Mouse (Mus musculus): ENCODE measurements around the gene Fam168a.
"Not testable (repeated sequence)": the region's sequence is repeated elsewhere in the genome, so short reads cannot be mapped to it uniquely, and the experiment has no call there.

The Fam168a gene

GRCm38 (mm10) chr7:100693199-100693598, 13.2 kb upstream of the Fam168a start:
- in situ Hi-C loops (cut with MboI; ENCODE audit: low pct_unique_long_range_greater_than_20kb in 1 of 2, low sequenced_read_pairs in 2 of 2, unreplicated experiment in 1 of 2), result no loop called here

- in situ Hi-C loops (cut with MboI; ENCODE audit: low pct_unique_long_range_greater_than_20kb in 1 of 2, low sequenced_read_pairs in 2 of 2, unreplicated experiment in 1 of 2), result no loop called here
These were observed 6.4 kb upstream of the Fam168a start for GRCm38 (mm10) chr7:100699771-100700770.

- in situ Hi-C loops (cut with MboI; ENCODE audit: low pct_unique_long_range_greater_than_20kb in 1 of 2, low sequenced_read_pairs in 2 of 2, unreplicated experiment in 1 of 2), result no loop called here
These were observed 547 bp downstream of the Fam168a start for GRCm38 (mm10) chr7:100706883-100707480.

- in situ Hi-C loops (cut with MboI; ENCODE audit: low pct_unique_long_range_greater_than_20kb in 1 of 2, low sequenced_read_pairs in 2 of 2, unreplicated experiment in 1 of 2), result no loop called here
These were observed 12.3 kb downstream of the Fam168a start for GRCm38 (mm10) chr7:100718741-100719140.

GRCm38 (mm10) chr7:100722268-100722667, 15.8 kb downstream of the Fam168a start:
- in situ Hi-C loops (cut with MboI; ENCODE audit: low pct_unique_long_range_greater_than_20kb in 1 of 2, low sequenced_read_pairs in 2 of 2, unreplicated experiment in 1 of 2), result no loop called here

- in situ Hi-C loops (cut with MboI; ENCODE audit: low pct_unique_long_range_greater_than_20kb in 1 of 2, low sequenced_read_pairs in 2 of 2, unreplicated experiment in 1 of 2), result no loop called here
These were observed 17.2 kb downstream of the Fam168a start for GRCm38 (mm10) chr7:100723453-100724294.

GRCm38 (mm10) chr7:100727538-100728085, 21.2 kb downstream of the Fam168a start:
- in situ Hi-C loops (cut with MboI; ENCODE audit: low pct_unique_long_range_greater_than_20kb in 1 of 2, low sequenced_read_pairs in 2 of 2, unreplicated experiment in 1 of 2), result no loop called here

- in situ Hi-C loops (cut with MboI; ENCODE audit: low pct_unique_long_range_greater_than_20kb in 1 of 2, low sequenced_read_pairs in 2 of 2, unreplicated experiment in 1 of 2), result no loop called here
These were observed 23.3 kb downstream of the Fam168a start for GRCm38 (mm10) chr7:100729778-100730177.

GRCm38 (mm10) chr7:100732341-100733050, 26.1 kb downstream of the Fam168a start:
- in situ Hi-C loops (cut with MboI; ENCODE audit: low pct_unique_long_range_greater_than_20kb in 1 of 2, low sequenced_read_pairs in 2 of 2, unreplicated experiment in 1 of 2), result no loop called here

- in situ Hi-C loops (cut with MboI; ENCODE audit: low pct_unique_long_range_greater_than_20kb in 1 of 2, low sequenced_read_pairs in 2 of 2, unreplicated experiment in 1 of 2), result no loop called here
These were observed 26.8 kb downstream of the Fam168a start for GRCm38 (mm10) chr7:100733051-100733813.

- in situ Hi-C loops (cut with MboI; ENCODE audit: low pct_unique_long_range_greater_than_20kb in 1 of 2, low sequenced_read_pairs in 2 of 2, unreplicated experiment in 1 of 2), result no loop called here
These were observed 27.8 kb downstream of the Fam168a start for GRCm38 (mm10) chr7:100734201-100734600.

- in situ Hi-C loops (cut with MboI; ENCODE audit: low pct_unique_long_range_greater_than_20kb in 1 of 2, low sequenced_read_pairs in 2 of 2, unreplicated experiment in 1 of 2), result not testable (repeated sequence)
These were observed 28.5 kb downstream of the Fam168a start for GRCm38 (mm10) chr7:100734905-100735304.

- in situ Hi-C loops (cut with MboI; ENCODE audit: low pct_unique_long_range_greater_than_20kb in 1 of 2, low sequenced_read_pairs in 2 of 2, unreplicated experiment in 1 of 2), result no loop called here
These were observed 29.7 kb downstream of the Fam168a start for GRCm38 (mm10) chr7:100736131-100736530.

- in situ Hi-C loops (cut with MboI; ENCODE audit: low pct_unique_long_range_greater_than_20kb in 1 of 2, low sequenced_read_pairs in 2 of 2, unreplicated experiment in 1 of 2), result no loop called here
These were observed 37.9 kb downstream of the Fam168a start for GRCm38 (mm10) chr7:100744372-100744771.

- in situ Hi-C loops (cut with MboI; ENCODE audit: low pct_unique_long_range_greater_than_20kb in 1 of 2, low sequenced_read_pairs in 2 of 2, unreplicated experiment in 1 of 2), result no loop called here
These were observed 43.7 kb downstream of the Fam168a start for GRCm38 (mm10) chr7:100750101-100750500.

GRCm38 (mm10) chr7:100758718-100759117, 52.3 kb downstream of the Fam168a start:
- in situ Hi-C loops (cut with MboI; ENCODE audit: low pct_unique_long_range_greater_than_20kb in 1 of 2, low sequenced_read_pairs in 2 of 2, unreplicated experiment in 1 of 2), result no loop called here

GRCm38 (mm10) chr7:100762726-100763125, 56.3 kb downstream of the Fam168a start:
- in situ Hi-C loops (cut with MboI; ENCODE audit: low pct_unique_long_range_greater_than_20kb in 1 of 2, low sequenced_read_pairs in 2 of 2, unreplicated experiment in 1 of 2), result no loop called here
